Mouse (Mus musculus): ENCODE measurements at regions not wholly inside any gene's neighbourhood (a gene's known extent, or its start where the extent isn't known, plus 50 kb on each side); places are given as distances from the start of the nearest gene placed in this dataset.

DNA sequence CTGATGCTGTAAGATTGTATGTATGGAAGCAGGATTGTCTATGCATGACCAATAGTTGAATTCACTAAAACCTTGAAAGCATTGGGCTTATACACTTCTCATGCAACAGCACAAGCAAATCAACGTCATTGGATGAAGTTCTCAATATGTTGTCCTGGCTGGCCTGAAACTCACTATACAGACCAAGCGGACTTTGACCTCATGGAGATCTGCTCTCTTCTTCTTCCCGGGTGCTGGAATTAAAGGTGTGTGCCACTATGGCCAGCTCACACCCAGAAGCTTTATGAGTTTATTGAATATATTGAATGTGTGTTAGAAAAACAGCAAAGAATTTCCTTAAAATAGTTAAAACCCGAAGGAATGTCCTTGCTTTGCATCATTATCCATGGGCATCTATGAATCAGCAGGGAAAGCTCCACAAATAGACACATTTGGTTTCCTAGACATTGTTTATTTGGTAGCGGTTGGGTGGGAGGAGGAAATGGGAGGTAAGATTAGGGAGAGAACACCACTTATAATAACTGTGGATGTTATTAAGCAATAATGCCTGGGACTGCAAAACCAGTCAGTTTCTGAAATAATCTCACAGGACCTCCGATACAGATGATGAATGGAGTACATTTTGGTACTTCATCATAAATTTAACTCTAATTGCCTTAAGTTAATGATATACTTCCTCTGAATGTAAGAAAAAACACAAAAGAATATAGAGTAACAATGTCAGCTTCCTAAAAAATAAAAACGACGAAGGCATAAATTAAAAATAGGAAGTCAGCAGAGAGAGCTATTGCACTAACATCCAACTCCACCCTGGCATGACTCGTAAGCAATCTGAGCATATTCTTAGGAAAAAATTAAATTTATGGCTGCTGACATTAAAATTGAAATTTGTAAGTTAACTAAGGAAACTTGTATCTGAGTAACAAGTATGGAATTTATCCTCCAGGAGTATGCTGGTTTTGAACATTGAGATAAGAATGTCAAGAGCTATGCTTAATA, 84.5 kb upstream of the Bmp2 start:
- no peaks in the 10 kb centered on the region for H3K36me3 ChIP-seq (replicated peaks)
- H3K4me3 ChIP-seq: no peak overlapping the region
- H3K4me1 ChIP-seq: no peaks in the 10 kb centered on the region
- no peak overlapping the region for H3K9ac ChIP-seq
- H3K4me2 ChIP-seq: no peak overlapping the region
- H3K9me3 ChIP-seq: no peaks in the 10 kb centered on the region
- H3K27ac ChIP-seq: no peak overlapping the region
- no peaks in the 10 kb centered on the region for H3K27me3 ChIP-seq (replicated peaks)
- ATAC-seq (replicated peaks): no peak
- 91% methylated on average over 9 of the region's 9 CpGs for WGBS

DNA sequence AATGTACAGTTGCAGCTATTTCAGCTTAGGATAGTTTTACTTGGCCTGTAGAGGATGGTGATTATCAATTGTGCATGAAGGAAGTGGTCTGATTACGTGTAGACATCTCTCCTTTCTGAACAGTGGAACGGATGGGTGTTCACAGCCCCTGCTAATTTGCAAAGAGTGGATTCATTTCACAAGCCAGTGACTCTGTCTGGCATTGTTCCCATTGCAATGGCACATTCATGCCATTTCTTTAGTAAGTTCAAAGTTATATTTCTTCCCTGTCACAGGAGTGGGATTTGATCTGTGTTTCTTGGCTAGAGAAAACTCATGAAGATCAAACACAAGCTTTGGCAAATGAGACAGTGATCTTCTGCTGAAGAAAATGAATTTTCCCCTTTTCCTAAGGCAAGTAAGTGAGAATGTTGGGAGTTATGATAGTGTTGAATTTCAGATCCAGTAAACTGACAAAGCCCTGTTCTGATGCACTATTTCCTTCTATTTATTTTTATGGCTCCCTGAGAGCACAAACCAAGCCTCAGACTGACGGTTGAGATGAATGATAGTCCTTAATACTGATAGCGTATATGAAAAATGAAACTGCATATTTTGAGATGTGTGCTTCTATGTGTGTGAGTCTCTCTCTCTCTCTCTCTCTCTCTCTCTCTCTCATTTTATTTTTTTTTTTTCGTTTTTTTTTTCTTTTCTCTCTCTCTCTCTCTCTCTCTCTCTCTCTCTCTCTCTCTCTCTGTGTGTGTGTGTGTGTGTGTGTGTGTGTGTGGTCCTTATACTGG, 78.8 kb upstream of the Bmp2 start:
- Histone ChIP-seq H3K4me2 (no peak overlapping the region), H3K36me3 (replicated peaks) (no peaks in the 10 kb centered on the region), H3K27ac (no peak overlapping the region), H3K4me1 (no peaks in the 10 kb centered on the region), H3K4me3 (no peak overlapping the region), H3K9ac (no peak overlapping the region), H3K27me3 (replicated peaks) (no peaks in the 10 kb centered on the region), H3K9me3 (no peaks in the 10 kb centered on the region)
- 72% methylated on average over 5 of the region's 5 CpGs for WGBS
- no peak for ATAC-seq (replicated peaks)

DNA sequence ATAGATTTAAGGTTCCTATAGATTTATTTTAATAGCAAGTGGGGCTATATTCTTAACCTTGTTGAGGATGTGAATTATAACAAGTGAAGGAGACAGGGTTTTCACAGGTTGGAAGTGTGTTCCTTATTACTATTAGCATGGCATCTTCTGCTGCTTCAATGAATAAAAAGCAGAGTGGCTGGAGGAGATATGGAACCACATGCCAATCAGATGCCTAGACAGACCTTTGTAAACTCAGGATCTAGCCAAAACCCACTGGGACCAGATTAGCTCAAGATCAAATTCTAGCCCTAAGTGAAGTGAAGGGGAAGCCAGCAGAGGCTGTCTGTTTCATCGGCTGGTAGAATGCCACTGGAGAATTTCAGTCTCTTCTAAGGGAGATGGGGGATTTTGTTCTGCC, 77.8 kb upstream of the Bmp2 start:
- Histone ChIP-seq H3K4me3 (no peak overlapping the region), H3K27ac (no peak overlapping the region), H3K9me3 (no peaks in the 10 kb centered on the region), H3K9ac (no peak overlapping the region), H3K27me3 (replicated peaks) (no peaks in the 10 kb centered on the region), H3K36me3 (replicated peaks) (no peaks in the 10 kb centered on the region), H3K4me1 (no peaks in the 10 kb centered on the region), H3K4me2 (no peak overlapping the region)
- no peak for ATAC-seq (replicated peaks)
- 66% methylated on average over 1 of the region's 1 CpGs for WGBS

DNA sequence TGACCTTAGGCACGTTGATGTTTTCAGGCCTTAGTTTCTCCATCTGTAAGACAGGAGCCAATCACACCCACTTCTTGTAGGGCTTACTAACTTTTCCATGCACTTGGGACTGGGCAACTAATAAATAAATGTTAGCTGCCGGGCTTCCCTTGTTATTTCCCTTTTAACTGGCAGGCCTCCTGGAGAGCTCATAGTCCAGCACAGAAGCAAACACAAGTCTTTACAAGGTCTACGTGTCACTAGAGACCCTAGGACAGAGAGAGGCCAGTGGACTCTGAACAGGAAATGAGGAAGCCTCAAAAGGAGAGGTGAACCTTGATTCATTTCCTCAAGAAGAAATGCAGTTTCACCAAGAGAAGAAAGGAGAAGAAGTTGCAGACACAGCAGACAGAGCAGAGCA, 71.1 kb upstream of the Bmp2 start:
- H3K9me3 ChIP-seq: no peaks in the 10 kb centered on the region
- H3K9ac ChIP-seq: no peak overlapping the region
- H3K27ac ChIP-seq: no peak overlapping the region
- no peak overlapping the region for H3K4me2 ChIP-seq
- no peaks in the 10 kb centered on the region for H3K36me3 ChIP-seq (replicated peaks)
- no peaks in the 10 kb centered on the region for H3K4me1 ChIP-seq
- no peak overlapping the region for H3K4me3 ChIP-seq
- no peak for ATAC-seq (replicated peaks)
- H3K27me3 ChIP-seq (replicated peaks): no peaks in the 10 kb centered on the region
- 84% methylated on average over 3 of the region's 3 CpGs for WGBS

DNA sequence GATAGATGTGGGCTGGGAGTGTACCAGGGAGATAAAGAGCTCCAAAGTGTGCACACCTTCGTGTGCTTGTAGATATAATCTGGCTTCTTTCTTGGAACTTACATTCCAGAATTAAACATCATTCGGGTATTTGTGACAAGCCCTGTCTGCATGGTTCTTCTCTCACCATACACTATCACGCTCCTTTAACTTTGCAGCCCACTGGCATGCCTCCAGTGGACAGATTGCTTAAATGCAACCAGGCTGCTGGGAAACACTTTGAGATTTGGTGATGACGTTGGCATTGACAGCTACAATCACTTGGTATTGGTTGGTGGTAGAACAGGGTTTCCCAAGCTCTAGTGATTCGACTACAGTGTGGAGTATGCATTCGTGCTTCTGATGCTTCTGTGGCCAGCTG, 70.7 kb upstream of the Bmp2 start:
- H3K9ac ChIP-seq: no peak overlapping the region
- no peak overlapping the region for H3K4me2 ChIP-seq
- no peaks in the 10 kb centered on the region for H3K9me3 ChIP-seq
- H3K36me3 ChIP-seq (replicated peaks): no peaks in the 10 kb centered on the region
- no peak for ATAC-seq (replicated peaks)
- 87% methylated on average over 6 of the region's 6 CpGs for WGBS
- no peaks in the 10 kb centered on the region for H3K27me3 ChIP-seq (replicated peaks)
- no peak overlapping the region for H3K4me3 ChIP-seq
- H3K4me1 ChIP-seq: no peaks in the 10 kb centered on the region
- no peak overlapping the region for H3K27ac ChIP-seq

DNA sequence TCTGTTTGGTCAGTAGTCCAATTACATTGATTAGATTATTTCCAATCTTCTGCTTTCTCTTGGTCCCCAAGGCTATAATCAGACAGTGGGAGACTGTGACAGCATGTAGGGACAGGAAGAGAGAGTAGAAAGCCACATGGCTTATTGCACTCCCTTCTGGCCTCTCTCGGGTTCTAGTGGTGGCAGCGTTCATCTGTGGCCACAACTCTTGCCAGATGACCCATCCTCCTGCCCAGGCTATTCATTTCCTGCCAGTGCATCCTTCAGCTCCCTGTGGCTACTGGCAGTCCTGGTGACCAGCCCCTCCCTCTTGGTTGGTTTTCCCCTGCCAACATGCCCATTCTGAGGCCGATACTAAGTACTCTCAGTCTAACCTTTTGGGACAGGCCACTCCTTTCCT, 70.2 kb upstream of the Bmp2 start:
- no peak overlapping the region for H3K4me2 ChIP-seq
- 90% methylated on average over 3 of the region's 3 CpGs for WGBS
- H3K4me3 ChIP-seq: no peak overlapping the region
- no peaks in the 10 kb centered on the region for H3K27me3 ChIP-seq (replicated peaks)
- no peaks in the 10 kb centered on the region for H3K36me3 ChIP-seq (replicated peaks)
- no peak overlapping the region for H3K27ac ChIP-seq
- no peaks in the 10 kb centered on the region for H3K9me3 ChIP-seq
- ATAC-seq (replicated peaks): no peak
- no peak overlapping the region for H3K9ac ChIP-seq
- no peaks in the 10 kb centered on the region for H3K4me1 ChIP-seq

DNA sequence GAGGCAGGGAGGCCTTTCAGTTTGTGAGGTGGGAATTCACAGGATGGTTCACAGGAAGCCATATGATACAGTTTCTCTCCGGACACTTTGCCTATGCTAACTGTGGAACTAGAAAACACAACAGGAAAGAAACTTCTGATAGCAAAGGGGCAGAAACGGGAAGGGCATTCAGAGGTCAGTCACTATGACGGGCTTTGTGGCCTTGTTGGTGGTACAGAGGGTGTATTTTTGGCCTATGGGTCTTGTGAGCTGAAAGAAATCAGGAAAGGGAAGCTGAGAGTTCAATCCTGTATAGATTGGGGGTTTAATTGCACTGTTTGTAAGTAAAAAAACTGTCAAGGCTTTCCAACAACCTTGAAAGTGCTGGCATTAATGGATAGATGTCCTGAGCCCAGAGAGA, 56.5 kb upstream of the Bmp2 start:
- Histone ChIP-seq H3K4me1 (no peaks in the 10 kb centered on the region), H3K4me2 (no peak overlapping the region), H3K9ac (no peak overlapping the region), H3K27me3 (replicated peaks) (no peaks in the 10 kb centered on the region), H3K36me3 (replicated peaks) (no peaks in the 10 kb centered on the region), H3K27ac (no peak overlapping the region), H3K9me3 (no peaks in the 10 kb centered on the region), H3K4me3 (no peak overlapping the region)
- no peak for ATAC-seq (replicated peaks)
- WGBS: 82% methylated on average over 3 of the region's 3 CpGs

DNA sequence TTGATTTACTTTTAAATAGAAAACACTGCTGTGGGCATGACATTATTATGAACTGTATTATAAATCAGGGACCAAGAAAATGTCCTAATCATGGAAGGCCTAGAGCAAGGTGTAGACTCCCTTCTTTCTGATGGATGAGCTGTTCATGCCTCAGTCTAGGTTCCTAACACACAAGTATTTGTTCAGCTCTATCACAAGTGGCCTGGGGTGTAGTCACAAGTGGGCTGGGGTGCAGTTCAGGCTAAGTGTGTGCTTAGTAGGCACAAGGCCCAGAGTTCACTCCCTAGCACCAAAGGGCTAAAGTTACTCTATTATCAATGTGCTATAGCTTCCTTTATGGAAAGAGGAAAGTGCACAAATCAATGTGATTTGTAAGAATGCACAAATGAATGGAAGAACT, 55.6 kb upstream of the Bmp2 start:
- no peak overlapping the region for H3K9ac ChIP-seq
- no peak overlapping the region for H3K4me3 ChIP-seq
- H3K27me3 ChIP-seq (replicated peaks): no peaks in the 10 kb centered on the region
- H3K27ac ChIP-seq: no peak overlapping the region
- H3K36me3 ChIP-seq (replicated peaks): no peaks in the 10 kb centered on the region
- H3K4me2 ChIP-seq: no peak overlapping the region
- H3K9me3 ChIP-seq: no peaks in the 10 kb centered on the region
- no peak for ATAC-seq (replicated peaks)
- no peaks in the 10 kb centered on the region for H3K4me1 ChIP-seq

DNA sequence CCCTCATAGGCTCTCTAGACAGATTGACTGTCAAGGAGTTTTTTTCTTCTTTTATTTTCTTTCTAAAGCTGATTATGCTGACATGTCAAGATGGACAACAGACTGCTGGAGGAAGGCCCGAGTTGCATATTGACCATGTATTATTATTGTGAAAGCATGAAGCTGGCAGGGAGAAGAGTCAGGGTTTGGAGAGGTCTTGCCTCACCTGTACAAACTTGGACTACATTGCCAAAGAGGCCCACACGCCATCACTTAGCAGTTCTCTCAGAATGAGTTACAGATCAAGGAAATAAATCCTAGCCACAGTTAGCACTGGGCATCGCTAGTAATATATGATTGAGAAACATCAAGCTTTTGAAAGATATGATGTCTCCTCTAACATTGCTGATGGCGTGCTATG, 54.9 kb upstream of the Bmp2 start:
- H3K9me3 ChIP-seq: no peaks in the 10 kb centered on the region
- 85% methylated on average over 4 of the region's 4 CpGs for WGBS
- H3K4me1 ChIP-seq: no peaks in the 10 kb centered on the region
- no peak overlapping the region for H3K27ac ChIP-seq
- no peak overlapping the region for H3K4me3 ChIP-seq
- no peaks in the 10 kb centered on the region for H3K27me3 ChIP-seq (replicated peaks)
- no peak overlapping the region for H3K4me2 ChIP-seq
- no peak overlapping the region for H3K9ac ChIP-seq
- no peaks in the 10 kb centered on the region for H3K36me3 ChIP-seq (replicated peaks)
- ATAC-seq (replicated peaks): no peak

DNA sequence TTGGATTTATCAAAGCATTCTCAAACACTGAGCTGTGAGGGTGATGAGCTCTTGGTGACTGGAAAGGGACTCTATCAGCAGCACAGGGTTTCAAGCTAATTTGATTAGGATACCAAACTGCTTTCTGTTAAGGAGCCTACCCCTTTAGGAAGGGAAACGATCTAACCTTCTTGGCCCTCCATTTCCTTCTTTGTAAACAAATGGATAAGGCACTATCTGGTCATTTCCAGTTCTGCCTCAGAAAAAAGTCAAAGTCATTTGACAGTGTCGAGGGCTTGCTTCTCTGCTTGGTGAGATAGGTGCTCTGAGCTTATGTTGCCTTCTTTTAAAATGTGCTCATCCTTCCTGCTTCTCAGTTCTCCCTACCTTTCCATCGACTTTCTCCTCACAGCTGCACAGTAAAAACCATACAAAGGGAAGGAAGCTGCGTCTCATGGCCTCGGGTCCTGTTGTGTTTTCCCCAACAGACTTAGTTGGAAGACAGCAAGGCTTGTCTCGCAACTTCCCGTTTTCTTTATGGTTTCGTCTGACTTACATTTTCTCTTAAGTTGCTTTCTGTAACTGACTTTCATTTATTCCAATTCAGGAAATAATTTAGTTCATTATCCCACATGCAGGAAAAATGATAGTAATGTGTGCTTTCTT, 54.3 kb upstream of the Bmp2 start:
- no peak overlapping the region for H3K4me3 ChIP-seq
- no peak overlapping the region for H3K4me2 ChIP-seq
- 90% methylated on average over 8 of the region's 8 CpGs for WGBS
- H3K9ac ChIP-seq: no peak overlapping the region
- ATAC-seq (replicated peaks): no peak
- no peaks in the 10 kb centered on the region for H3K4me1 ChIP-seq
- H3K27ac ChIP-seq: no peak overlapping the region
- H3K9me3 ChIP-seq: no peaks in the 10 kb centered on the region
- no peaks in the 10 kb centered on the region for H3K36me3 ChIP-seq (replicated peaks)
- no peaks in the 10 kb centered on the region for H3K27me3 ChIP-seq (replicated peaks)

DNA sequence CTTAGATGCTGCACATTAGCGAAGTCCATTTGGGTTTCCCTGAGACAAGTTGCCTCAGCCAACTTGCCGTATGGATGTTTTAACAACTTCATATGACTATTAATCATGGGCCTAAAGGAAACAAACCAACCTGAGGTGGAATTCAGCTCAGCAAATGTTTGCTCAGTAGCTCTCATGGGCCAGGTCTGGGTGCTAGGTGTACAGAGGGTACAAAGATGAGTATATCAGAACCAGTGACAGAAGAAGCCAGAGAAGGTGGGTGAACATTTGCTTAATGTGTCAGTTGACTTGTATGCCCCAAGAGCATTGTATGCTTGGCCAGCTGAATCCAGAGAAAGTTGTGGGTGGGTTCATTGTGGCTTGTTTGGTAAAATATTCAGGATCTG, 53.8 kb upstream of the Bmp2 start:
- Histone ChIP-seq H3K27me3 (replicated peaks) (no peaks in the 10 kb centered on the region), H3K9me3 (no peaks in the 10 kb centered on the region), H3K36me3 (replicated peaks) (no peaks in the 10 kb centered on the region), H3K27ac (no peak overlapping the region), H3K4me1 (no peaks in the 10 kb centered on the region), H3K4me3 (no peak overlapping the region), H3K9ac (no peak overlapping the region), H3K4me2 (no peak overlapping the region)
- ATAC-seq (replicated peaks): no peak
- WGBS: 89% methylated on average over 2 of the region's 2 CpGs

DNA sequence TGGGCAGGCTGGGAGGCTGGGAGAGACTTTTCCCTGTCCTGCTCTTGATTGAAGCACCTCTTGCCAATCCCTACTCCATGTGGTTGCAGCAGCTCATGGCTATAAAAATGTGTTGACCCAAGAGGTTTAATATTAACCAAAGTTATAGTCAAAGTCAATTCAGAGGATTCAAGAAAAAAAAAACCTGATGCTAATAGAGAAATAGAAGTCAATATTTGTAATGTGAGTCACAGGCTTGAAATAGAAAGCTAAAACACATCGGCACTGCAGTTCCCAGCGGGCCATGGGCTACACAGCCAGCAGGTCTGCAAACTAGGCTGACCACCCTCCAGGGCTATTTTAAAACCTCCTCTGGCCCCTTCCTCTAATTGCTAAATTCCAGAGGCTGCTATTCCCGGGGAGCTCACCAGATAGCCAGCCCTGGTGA, 53.2 kb upstream of the Bmp2 start:
- H3K9me3 ChIP-seq: no peaks in the 10 kb centered on the region
- no peaks in the 10 kb centered on the region for H3K4me1 ChIP-seq
- H3K27ac ChIP-seq: no peak overlapping the region
- no peak overlapping the region for H3K4me2 ChIP-seq
- H3K4me3 ChIP-seq: no peak overlapping the region
- 75% methylated on average over 3 of the region's 3 CpGs for WGBS
- no peaks in the 10 kb centered on the region for H3K27me3 ChIP-seq (replicated peaks)
- no peak for ATAC-seq (replicated peaks)
- H3K9ac ChIP-seq: no peak overlapping the region
- no peaks in the 10 kb centered on the region for H3K36me3 ChIP-seq (replicated peaks)
